Mouse (Mus musculus) brain, embryonic 14.5 days (tissue): Measurements from ENCODE around the gene Trim59.

Experiments used
- CTCF ChIP-seq: fragments of 200-500 bp; IDR thresholded peaks from 2 replicates; pipeline ENCODE4 v1.5.1; 2012; ENCODE audit warnings: inconsistent platforms, mild to moderate bottlenecking, moderate library complexity, borderline replicate concordance; ENCODE audit not compliant: insufficient read depth, insufficient read length; ENCODE audit errors: extremely low read depth
- POLR2A ChIP-seq: fragments of 200-500 bp; IDR thresholded peaks from 2 replicates; pipeline ENCODE4 v1.6.1; 2012; ENCODE audit warnings: mild to moderate bottlenecking, inconsistent platforms, borderline replicate concordance; ENCODE audit not compliant: poor library complexity, insufficient read depth, insufficient read length, severe bottlenecking; ENCODE audit errors: extremely low read depth

DNA sequence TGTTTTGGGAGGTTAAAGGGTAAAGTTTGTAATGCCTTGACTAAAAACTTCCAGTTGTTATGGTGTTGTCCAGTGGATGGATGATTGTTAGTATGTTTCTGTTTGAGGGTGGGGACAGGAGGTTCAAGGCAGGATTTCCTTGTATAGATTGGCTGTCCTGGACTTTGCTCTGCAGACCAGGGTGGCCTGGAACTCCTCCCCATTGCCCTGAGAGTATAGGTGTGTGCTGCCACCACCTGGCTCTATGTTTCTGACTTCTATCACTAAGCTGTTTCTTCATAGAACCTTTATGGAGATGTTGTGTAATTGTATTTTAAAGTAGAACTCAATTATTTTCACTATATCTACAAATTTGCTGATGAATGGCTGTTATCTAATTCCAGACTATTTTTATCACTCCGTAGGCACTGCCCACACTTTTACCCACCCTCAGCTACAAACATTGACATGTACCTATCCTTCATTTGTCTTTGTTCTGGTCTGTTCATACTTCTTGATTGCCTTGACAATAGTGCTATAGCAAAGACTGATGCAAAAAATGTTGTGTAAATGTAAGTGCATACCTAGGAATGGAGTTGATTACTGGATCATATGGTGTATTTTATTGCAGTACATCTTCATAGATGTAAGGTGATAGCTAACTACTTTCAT, 18.3 kb downstream of the Trim59 start:
- no peak for TF ChIP-seq POLR2A
- no peak for TF ChIP-seq CTCF
